Mouse (Mus musculus): ENCODE data around the gene Jazf1.

Jazf1 gene

DNA sequence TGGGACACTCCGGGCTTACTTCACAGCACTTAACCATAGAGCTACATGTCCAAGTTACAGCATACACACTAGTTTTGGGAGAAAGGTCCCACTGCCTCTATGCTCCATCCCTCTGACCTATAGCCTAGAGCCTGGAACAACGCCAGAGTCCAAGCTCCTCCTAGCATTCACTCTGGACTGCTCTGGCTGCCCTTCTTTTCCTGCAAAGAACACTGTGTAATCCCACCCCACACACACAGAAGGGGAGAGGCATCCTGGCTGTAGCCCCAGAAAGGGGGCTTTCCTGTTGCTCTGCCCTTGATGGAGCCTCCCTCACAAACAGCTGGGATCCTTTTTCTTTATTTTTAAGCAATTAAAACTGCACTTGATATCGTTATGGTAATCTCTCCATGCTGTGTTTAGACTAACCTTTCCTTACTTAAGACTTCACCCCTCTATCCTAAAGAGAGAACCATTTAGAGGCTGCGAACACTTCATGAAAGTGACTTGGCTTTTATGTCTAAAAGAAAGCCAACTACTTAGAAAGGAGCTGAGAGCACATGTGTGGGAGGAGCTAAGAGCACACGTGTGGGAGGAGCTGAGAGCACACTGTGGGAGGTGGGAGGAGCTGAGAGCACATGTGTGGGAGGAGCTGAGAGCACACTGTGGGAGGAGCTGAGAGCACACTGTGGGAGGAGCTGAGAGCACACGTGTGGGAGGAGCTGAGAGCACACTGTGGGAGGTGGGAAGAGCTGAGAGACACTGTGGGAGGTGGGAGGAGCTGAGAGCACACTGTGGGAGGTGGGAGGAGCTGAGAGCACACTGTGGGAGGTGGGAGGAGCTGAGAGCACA is 106.6 kb downstream of the Jazf1 start:
- intact Hi-C loops (cut with DNase I) = no loop called here

DNA sequence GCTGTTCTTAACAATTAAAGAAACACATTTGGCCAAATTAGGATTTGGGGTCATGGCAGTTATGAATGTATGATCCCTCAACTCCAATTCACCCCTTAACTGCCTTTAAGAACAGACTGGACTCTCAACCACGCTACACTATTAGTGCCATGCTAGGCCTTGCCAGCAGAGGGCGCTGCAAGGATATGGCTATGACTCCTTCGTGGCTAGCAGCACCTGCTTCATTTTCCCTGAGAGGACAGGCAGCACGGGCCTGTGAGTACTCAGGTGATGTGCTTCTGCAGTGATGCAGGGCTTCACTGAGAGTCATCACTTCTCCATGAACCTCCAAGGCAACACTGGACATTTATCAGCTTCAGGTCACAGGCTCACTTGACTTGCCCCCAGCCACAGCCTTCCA is 110.7 kb downstream of the Jazf1 start:
- intact Hi-C loops (cut with DNase I) = no loop called here

DNA sequence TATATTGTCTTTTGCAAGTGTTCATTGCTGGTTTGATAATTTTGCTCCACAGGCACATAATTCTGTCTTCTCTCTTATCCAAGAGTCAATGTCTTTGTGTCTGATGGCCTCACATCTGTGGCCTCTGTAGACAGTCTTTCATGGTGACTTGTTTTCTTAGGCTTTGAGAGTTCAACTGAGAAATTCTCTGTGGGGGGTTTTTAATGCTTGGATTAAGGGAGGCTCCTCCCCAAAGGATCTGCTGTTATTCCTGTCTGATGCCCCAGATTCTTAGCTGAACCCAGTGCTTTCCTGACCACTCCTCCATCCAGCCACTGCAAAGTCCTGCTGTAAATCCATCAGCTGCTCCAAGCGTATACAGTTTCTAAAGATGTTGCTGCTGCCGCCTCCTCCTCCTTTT is 112.3 kb downstream of the Jazf1 start:
- intact Hi-C loops (cut with DNase I) = no loop called here

DNA sequence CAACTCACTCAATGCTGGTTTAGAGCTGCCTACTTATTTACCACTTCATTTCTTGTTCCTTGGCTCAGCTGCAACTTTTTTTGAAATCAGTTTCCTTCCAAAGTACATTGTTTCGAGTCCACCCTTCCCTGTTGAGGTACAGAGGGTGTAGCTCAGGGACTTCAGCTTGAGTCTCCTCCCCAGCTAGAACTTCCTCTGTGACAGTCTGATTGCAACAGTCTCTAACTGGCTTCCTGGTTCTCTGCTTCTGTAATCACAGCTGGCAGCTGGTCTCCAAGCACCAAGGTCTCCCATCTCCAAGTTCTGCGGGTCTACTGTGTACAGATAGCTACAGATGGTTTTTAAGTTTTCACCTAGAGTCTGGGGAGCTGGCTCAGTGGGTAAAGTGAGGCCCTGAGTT is 113.1 kb downstream of the Jazf1 start:
- intact Hi-C loops (cut with DNase I) = no loop called here

DNA sequence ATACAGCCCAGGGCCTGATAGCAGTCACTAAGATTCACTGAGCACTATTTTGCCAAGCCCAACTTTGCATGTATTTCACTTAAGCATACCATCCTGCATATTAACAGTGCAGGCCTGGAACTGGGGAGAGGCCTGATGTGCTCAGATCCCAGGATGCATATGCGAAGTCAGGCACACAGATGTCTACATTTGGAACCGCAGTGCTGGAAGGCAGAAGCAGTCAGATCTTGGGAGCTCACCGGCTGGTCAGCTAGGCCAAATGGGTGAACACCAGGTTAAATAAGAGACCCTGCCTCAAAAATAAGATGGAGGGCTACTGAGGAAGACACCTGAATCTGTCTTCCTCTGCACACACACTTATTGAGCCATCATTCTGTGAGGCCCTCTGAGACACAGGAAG is 113.6 kb downstream of the Jazf1 start:
- intact Hi-C loops (cut with DNase I) = no loop called here

DNA sequence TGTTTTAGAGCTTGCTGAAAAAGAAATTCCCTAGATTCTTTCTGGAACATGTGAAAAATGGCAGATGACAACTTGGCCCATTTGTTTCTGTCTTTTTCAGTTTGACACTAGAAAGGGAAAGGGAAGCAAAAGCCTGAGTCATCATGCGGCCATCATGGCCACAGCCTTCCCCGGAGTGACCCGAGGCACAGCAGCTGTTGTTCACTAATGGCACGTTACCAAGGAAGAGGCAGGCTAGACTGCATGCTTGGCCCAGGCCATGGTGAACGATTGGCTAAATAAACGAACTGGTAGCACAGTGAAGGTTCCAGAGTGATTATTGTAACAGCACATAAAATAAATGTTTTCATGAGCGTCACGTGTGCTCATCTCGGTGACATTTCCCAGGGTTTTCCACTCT is 114.0 kb downstream of the Jazf1 start:
- intact Hi-C loops (cut with DNase I) = no loop called here

DNA sequence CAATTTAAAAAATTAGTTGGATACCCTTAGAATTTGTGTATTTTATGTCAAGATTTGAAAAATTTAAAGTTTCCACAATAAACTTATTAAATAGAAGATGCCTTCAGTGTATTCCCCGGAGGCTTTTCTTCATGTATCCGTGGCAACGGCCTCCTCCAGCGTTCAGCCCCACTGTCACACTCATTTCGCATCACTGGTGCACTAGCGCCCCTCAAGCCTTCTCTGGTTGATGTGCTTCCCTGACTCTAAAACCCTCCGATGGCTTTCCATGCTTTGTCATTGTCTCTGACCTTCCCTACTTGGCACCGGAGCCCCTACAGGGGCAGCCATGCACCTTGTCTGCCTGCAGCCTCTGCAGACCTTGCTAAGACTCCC is 115.9 kb downstream of the Jazf1 start:
- intact Hi-C loops (cut with DNase I) = no loop called here

DNA sequence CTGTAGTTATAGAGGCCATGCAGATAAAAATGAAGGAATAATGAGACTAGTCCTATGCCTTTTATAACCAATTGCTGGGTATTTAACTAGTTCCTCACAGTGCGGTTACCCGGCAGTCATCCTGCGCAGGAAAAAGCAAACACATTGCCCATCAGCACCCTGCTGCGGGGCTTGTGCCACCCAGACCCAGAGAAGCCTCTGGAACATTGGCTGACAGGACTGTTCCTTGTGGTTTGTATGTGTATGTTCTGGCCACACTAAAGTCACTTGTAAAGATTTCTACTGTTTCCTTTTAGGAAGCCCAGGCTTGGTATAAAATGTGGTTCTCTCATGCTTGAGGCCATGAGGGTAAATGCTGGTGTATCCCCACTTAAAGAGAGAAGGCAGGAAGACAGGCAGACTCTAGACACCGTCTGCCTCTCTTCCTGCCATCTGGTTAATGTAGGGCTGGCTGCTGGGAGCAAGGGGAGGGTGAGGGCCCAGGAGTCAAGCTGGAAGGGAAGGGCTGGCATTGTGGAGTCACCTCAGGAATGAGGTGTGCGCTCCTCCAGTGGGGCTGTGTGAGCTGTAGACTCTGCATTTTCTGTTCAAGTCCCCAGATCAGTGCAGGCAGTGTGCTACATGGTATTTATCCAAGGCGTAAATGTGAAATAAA is 116.4 kb downstream of the Jazf1 start:
- intact Hi-C loops (cut with DNase I) = no loop called here

DNA sequence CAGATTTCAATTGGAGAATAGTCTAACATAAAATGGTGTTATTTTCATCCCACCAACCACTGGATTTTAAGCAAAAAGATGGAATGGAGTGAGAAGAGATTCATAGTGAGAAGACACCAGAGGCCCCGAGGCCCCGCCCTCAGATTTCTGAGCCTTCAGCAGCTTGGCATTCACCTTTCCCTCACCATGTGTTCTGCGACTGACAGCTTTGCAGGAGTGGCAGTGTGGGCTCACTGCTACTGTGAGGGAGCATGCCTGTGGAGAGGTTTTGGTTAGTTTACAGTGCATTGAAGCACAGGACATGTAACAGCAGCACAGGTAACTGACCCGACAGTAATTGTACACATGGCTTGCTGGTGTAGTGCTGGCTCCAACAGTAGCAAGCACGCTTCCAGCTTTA is 118.1 kb downstream of the Jazf1 start:
- intact Hi-C loops (cut with DNase I) = no loop called here

DNA sequence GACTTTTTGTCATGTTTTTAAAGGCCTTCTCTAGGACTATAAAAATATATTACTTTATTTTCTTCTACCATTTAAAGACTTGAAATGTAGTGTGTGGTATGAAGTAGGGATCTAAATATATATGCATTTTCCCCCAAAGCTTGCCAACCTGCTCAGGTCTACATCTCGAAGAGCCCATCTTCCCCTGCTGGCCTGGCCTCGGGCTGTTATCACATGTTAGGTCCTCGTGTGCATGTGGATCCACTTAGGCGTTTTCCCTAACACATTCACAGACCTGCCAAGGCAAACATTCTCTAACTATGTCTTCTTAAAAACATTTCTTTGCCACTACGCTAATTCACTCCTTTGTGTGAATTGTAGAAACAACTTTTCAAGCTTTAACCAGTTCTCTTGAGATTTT is 125.9 kb downstream of the Jazf1 start:
- intact Hi-C loops (cut with DNase I) = no loop called here

DNA sequence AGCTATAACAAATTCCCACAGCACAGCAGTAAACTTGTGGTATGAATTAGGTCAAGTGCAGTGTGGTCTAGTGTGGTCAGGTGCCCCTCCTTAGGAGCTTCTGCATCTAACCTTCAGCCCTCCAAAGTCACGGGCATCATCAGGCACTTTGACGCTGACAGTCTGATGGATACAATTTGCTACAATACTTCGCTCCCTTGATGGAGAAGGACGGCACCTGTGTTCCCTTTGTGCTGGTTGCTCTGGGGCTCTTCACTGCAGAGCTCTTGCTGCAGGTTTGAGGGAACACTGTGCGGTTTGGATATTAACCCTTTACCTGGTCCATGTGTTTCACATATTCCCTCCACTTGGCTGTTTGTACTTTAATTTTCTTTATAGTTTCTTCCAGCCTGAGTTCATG is 126.3 kb downstream of the Jazf1 start:
- intact Hi-C loops (cut with DNase I) = no loop called here

DNA sequence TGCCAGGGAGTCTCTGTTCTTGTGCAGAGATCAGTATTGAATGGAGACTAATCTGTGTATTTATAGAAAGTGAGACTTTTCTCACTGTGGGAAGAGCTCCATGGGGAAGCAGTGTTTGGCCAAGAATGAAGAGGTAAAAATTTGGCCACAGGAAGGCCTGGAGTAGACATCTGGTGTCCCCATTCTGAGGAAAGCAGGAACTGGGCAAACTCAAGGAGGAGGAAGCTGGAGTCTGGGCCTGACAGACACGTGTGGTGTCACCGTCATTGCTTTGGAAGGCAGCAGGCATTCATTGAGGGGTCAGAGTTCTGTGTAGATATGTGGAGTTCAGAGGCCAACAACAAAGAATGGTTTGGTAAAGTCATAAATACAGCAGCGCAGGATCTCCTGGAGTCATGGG is 130.5 kb downstream of the Jazf1 start:
- intact Hi-C loops (cut with DNase I) = no loop called here

DNA sequence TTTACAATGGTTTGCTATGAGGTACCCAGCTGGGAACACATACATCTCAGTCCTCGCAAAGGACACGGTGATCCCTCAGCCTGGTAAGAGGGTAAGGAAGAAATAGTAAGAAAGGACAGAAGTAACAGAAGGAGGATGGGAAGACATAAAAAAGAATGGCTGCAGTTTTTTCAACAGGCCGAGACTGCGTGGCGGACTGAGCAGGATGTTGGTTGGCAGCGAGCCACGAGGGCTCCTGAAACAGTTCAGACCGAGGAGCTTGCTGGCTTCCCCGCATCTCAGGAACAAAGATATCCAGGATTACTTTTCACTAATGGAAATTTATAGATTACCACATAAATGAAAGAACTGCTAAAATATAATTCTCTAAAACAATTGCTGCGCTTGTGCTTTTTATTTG is 131.4 kb downstream of the Jazf1 start:
- intact Hi-C loops (cut with DNase I) = no loop called here

DNA sequence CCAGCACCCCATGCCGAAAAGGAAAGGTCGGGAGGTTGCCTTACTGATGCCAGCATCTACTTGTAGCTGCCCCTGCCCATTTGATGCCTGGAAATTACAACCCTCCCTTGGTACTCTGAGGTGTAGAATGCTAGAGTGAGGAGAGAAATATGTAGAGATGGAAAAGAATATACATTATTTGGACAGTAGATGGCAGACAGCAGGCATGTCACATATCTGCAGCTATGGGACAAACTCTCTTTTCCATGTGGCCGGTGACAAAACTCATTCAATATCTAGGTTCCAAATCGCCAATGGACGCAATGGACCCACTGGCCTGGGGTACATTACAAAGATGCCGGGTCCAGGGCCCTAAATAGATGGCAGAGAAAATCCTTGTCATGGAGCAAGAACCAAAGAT is 134.4 kb downstream of the Jazf1 start:
- intact Hi-C loops (cut with DNase I) = no loop called here

DNA sequence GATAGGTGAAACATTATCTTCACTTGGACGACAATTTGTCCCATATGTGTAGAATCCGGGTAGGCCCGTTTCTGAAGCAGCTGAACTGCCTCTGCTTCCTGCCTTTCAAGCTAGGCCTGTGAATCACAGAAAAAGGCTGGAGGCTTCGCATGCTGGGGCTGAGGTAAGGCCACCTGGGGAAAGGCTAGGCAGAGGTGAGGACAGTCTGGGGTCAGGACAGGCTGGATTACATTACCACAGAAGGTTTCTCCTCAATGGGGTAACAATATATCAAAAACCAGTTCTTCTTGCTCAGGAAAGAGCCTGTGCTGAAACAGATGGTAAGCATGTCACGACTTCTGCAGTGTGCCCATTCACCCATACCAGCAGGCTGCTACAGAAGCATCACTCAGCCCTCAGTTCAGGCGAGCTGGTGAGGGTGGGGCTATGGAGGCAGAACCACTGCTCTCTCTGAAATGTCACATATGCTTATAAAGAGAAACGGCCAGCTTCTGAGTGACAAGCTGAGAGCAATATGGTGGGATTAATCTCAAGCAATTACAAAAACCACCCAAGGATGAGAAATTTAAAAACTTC is 135.7 kb downstream of the Jazf1 start:
- intact Hi-C loops (cut with DNase I) = no loop called here

DNA sequence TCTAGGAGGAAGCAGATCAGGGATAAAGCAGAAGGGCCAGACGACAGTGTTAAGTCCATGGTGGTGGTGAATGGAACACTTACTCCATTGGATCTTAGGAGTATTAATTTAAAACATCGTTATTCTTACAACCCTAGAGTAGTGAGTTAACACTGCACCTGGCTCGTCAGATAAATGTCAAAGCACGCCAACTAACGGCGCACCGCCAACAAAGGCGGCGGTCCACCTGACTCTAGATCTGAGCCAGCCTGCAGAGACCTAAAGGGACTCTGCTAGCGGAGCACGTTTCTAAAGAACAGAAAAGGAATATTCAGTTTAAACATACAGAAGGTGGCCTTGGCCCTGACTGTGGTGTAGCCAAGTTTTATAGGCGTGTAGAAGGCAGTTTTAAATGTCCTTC is 139.1 kb downstream of the Jazf1 start:
- intact Hi-C loops (cut with DNase I) = loop anchor here (5.0 kb wide), 1 partner anchor 58 kb away; no protein-coding TSS in a partner anchor

DNA sequence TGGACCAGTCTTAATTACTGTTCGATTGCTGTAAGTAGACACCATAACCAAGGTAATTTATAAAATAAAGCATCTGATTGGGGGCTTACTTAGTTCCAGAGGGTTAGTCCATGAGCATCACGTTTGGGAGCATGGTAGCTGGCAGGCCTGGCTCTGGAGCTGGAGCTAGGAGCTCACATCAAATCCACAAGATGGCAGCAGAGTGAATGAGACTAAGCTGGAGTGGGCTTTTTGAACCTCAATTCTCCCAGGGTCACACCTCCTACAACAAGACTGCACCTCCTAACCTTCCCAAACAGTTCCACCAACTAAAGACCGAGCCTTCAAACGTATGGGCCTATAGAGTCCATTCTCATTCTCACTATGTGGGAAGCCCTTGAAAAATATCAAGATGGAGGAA is 141.5 kb downstream of the Jazf1 start:
- intact Hi-C loops (cut with DNase I) = loop anchor here (5.0 kb wide), 1 partner anchor 60 kb away; no protein-coding TSS in a partner anchor

DNA sequence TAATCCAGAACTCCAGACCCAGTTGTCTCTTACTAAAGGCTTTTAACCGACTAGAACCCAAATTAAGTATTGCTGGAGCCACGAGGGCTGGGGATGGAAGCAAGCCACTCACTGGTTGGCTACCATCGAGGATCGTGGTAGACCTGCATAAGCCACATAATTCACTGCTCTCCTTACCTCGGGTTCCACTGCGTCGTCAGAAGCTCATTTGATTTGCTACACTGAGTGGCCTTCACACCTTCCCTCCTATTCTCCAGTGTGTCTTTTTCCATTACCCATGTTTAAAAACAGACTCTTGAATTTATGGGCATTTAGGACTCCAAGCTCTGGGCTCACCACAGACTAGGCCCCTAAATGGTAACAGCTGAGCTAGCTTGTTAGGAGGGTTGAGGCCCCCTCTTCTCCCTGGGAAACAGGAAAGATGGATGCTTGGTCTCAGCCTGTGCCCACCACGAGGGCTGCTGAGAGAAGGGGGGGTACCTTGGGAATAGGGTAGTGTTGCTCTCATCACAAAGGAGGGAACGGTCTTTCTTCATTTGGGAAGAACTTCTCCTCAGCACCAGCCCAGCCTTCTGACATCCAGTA is 142.9 kb downstream of the Jazf1 start:
- intact Hi-C loops (cut with DNase I) = loop anchor here (5.0 kb wide), 1 partner anchor 62 kb away; no protein-coding TSS in a partner anchor

DNA sequence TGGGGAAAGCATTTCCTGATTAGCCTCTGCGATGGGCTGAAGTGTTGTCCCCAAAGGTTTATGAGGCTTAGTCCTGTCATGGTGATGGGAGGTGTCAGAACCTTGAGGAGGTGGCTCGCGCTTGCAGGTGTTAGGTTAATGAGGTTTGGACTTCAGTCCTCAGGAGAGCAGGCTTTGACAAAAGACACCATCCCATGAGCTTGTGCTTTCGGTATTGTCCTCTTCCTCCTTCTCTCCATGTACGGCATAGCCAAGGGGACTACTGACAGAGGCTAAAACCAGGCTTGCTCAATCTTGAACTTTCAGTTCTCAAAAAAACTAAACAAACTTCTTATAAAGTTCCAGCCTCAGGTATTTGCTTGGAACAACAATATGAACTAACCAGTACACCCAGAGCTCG is 147.2 kb downstream of the Jazf1 start:
- intact Hi-C loops (cut with DNase I) = no loop called here

DNA sequence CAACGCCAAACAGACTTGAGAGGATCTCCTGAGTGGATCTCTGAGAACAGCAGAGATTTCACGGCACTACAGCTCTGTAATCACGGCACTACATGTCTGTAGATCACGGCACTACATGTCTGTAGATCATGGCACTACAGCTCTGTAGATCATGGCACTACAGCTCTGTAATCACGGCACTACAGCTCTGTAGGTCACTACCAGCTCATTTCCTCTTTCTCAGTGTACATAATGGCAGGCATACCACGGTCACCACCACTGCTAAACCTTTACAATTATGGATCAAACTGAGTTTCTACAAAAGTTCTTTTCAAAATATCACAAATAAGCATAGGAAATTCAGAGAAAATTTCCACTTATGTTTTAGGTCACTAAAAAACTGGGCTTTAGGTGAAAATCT is 147.7 kb downstream of the Jazf1 start:
- intact Hi-C loops (cut with DNase I) = no loop called here

DNA sequence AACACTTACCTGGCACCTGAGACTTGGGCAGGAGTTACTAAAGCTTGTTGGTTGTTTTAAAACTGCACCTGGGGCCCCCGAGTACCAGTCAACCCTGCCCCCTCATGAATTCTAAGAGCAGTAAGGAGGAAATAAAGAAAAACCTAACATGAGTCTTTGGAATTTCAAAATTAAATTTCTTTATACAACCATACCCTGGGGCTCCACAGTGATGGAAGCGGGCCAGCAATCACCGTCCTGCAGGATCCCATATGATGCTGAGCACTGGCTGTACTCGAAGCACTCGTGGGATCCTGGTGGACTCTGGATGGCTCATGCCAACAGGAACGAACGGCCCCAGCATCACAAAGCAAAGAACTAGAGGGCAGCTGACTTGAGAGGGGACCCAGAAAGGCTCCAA is 149.0 kb downstream of the Jazf1 start:
- intact Hi-C loops (cut with DNase I) = loop anchor here (2.0 to 10.0 kb wide), 4 partner anchors 77 to 662 kb away; no protein-coding TSS in a partner anchor

DNA sequence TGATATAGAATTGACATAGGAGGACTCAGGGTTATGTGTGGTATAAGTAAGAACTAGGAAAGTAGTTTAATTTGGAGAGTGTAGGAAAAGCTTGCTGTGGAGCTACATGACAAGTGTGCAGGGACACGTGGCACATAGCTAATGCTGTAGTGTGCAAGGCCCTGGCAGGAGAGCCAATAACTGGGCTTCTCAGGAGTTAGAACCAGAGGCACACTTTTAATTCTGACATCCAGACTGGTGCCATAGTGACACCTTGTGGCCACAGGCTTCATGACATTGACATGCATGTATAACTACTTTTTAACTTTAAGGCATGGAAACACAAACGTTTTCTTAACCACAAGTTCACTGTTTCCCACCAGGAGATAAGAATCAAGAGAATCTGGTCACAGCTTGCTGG is 149.5 kb downstream of the Jazf1 start:
- intact Hi-C loops (cut with DNase I) = loop anchor here (2.0 to 10.0 kb wide), 4 partner anchors 76 to 662 kb away; no protein-coding TSS in a partner anchor

Measured in adrenal gland (tissue).